Comparison of ENCODE assay signal across 21 mouse cellular contexts in the genomic region with DNA sequence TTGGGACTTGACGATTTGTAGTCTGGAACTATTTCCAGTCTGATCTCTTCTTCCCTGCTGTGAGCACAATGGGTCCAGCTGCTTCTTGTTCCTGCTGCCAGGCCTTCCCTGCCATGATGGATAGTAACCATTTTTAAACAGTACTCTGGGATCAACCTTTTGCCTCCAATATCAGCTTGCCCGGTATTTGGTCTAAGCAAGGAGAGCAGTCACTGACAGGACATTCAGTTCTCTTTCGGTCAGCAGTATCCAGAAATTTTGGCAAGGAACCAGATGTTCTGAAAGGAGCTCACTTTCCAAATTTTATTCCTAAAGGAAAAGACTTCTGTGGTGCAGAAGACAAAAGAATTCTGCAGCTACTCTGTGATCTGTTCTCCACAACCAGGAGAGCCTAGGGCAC.
DNase-seq lines count a peak whose midpoint lies in the region; ATAC-seq and TF ChIP-seq lines count a peak whose summit lies in the region.
"Had no signal": no experiment of that assay in that cellular context is flagged by ENCODE, and none has a peak within 500 bp of the region (broad histone marks: within the 10 kb centered on the region; RNA-seq: fewer than 3 reads in every experiment).

No protein-coding gene starts in this region.

- no peak overlapping the region for H3K9ac ChIP-seq in heart, embryonic 12.5 days
- H3K9ac ChIP-seq in lung, embryonic 14.5 days: no peak overlapping the region
- H3K9ac ChIP-seq: embryonic facial prominence, embryonic 12.5 days; forebrain, postnatal 0 days; hindbrain, embryonic 15.5 days; limb, embryonic 13.5 days; liver, embryonic 12.5 days; lung, embryonic 15.5 days had no signal

- 0 out of 2 replicates have a peak, but pooled peaks cover 2% of the 10 kb centered on the region for H3K9me3 ChIP-seq in heart, embryonic 12.5 days (replicated peaks)
- no peaks in the 10 kb centered on the region for H3K9me3 ChIP-seq in lung, embryonic 14.5 days (ENCODE audit: low read depth, low read length)
- H3K9me3 ChIP-seq: embryonic facial prominence, embryonic 12.5 days; hindbrain, embryonic 15.5 days; limb, embryonic 13.5 days; liver, embryonic 12.5 days; lung, embryonic 15.5 days had no signal

- no peak overlapping the region for H3K4me3 ChIP-seq in heart, embryonic 12.5 days
- H3K4me3 ChIP-seq in lung, embryonic 14.5 days (ENCODE audit: low read depth, low read length): no peak overlapping the region
- H3K4me3 ChIP-seq: embryonic facial prominence, embryonic 12.5 days; hindbrain, embryonic 15.5 days; limb, embryonic 13.5 days; liver, embryonic 12.5 days; lung, embryonic 15.5 days had no signal

- H3K27me3 ChIP-seq in heart, embryonic 12.5 days (replicated peaks): no peaks in the 10 kb centered on the region
- no peaks in the 10 kb centered on the region for H3K27me3 ChIP-seq in lung, embryonic 14.5 days (ENCODE audit: insufficient read depth, low read length)
- H3K27me3 ChIP-seq: embryonic facial prominence, embryonic 12.5 days; hindbrain, embryonic 15.5 days; limb, embryonic 13.5 days; lung, embryonic 15.5 days had no signal

- DNase-seq in heart, adult 11 months: peak; percentile 93
- peak; percentile 48 for DNase-seq in lung, embryonic 14.5 days
- no peak for DNase-seq in lung, postnatal 36 days
- DNase-seq in adipocyte (ENCODE audit: low spot score): peak; percentile 15
- peak; percentile 20 for DNase-seq in brain, adult 2 months (ENCODE audit: low read depth, low spot score)
- DNase-seq in layer of hippocampus, postnatal 25 days (ENCODE audit: extremely low spot score in 1 of 2, low spot score in 1 of 2): no peak
- DNase-seq: adrenal gland, postnatal 10 days; cerebellum, adult 9-11 months; forebrain, postnatal 0 days; kidney, adult 8-10 months; kidney, postnatal 10 days; midbrain, embryonic 14.5 days; right cerebral cortex, postnatal 14 days; spleen, adult 18-20 months; thymus, postnatal 14 days had no signal

- TF ChIP-seq CTCF in lung, embryonic 14.5 days (IDR thresholded peaks at IDR 0.05; ENCODE audit: low read depth): no peak

- no peaks in the 10 kb centered on the region for H3K36me3 ChIP-seq in heart, embryonic 12.5 days
- H3K36me3 ChIP-seq in lung, embryonic 14.5 days (ENCODE audit: insufficient read depth): no peaks in the 10 kb centered on the region
- H3K36me3 ChIP-seq: embryonic facial prominence, embryonic 12.5 days; hindbrain, embryonic 15.5 days; limb, embryonic 13.5 days; liver, embryonic 12.5 days; lung, embryonic 15.5 days had no signal

- 59% methylated on average over 3 of the region's 3 CpGs for WGBS in heart, embryonic 12.5 days
- WGBS in lung, embryonic 14.5 days: 37% methylated on average over 3 of the region's 3 CpGs

- no peak for ATAC-seq in heart, embryonic 12.5 days (ENCODE audit: insufficient number of reproducible peaks, low FRiP score)
- ATAC-seq in lung, embryonic 14.5 days (ENCODE audit: insufficient read depth): no peak
- ATAC-seq: forebrain, postnatal 0 days; liver, embryonic 12.5 days had no signal

- no peak overlapping the region for H3K4me2 ChIP-seq in heart, embryonic 12.5 days
- no peak overlapping the region for H3K4me2 ChIP-seq in lung, embryonic 14.5 days
- H3K4me2 ChIP-seq: embryonic facial prominence, embryonic 12.5 days; hindbrain, embryonic 15.5 days; limb, embryonic 13.5 days; liver, embryonic 12.5 days; lung, embryonic 15.5 days had no signal

- H3K27ac ChIP-seq in heart, embryonic 12.5 days (ENCODE audit: poor library complexity, severe bottlenecking): no peak overlapping the region
- H3K27ac ChIP-seq in lung, embryonic 14.5 days (ENCODE audit: low read depth): no peak overlapping the region
- H3K27ac ChIP-seq: embryonic facial prominence, embryonic 12.5 days; hindbrain, embryonic 15.5 days; limb, embryonic 13.5 days; liver, embryonic 12.5 days; lung, embryonic 15.5 days had no signal

- H3K4me1 ChIP-seq in heart, embryonic 12.5 days (replicated peaks): peaks cover 11% of the 10 kb centered on the region; the same call in 1 of the 2 replicates
- no peaks in the 10 kb centered on the region for H3K4me1 ChIP-seq in lung, embryonic 14.5 days (ENCODE audit: insufficient read depth)
- H3K4me1 ChIP-seq: liver, embryonic 12.5 days; lung, embryonic 15.5 days had no signal

Comparison
In these comparisons a context has a peak if more than half of its experiments do, and no peak if none do; other contexts are left out.
1. DNase-seq: peak in heart, adult 11 months (single experiment), lung, embryonic 14.5 days (single experiment), adipocyte (single experiment) and brain, adult 2 months (single experiment); none in lung, postnatal 36 days (single experiment) and layer of hippocampus, postnatal 25 days (0 of 2).